Mouse (Mus musculus): ENCODE results near the gene Agbl4.
"Not testable (repeated sequence)": the region's sequence is repeated elsewhere in the genome, so short reads cannot be mapped to it uniquely, and the experiment has no call there.

Gene Agbl4

GRCm38 (mm10) chr4:110916565-110916964 lies 519.1 kb downstream of the Agbl4 start:
- in situ Hi-C loops (cut with MboI, MseI), result no loop called here

- in situ Hi-C loops (cut with MboI, MseI), result no loop called here
Observed at GRCm38 (mm10) chr4:110921013-110921412, 523.6 kb downstream of the Agbl4 start.

GRCm38 (mm10) chr4:111001641-111002040 lies 604.2 kb downstream of the Agbl4 start:
- in situ Hi-C loops (cut with MboI, MseI), result no loop called here

GRCm38 (mm10) chr4:111004719-111005479 lies 607.4 kb downstream of the Agbl4 start:
- in situ Hi-C loops (cut with MboI, MseI), result no loop called here

GRCm38 (mm10) chr4:111019376-111019775 lies 621.9 kb downstream of the Agbl4 start:
- in situ Hi-C loops (cut with MboI, MseI), result no loop called here

GRCm38 (mm10) chr4:111067330-111067729 lies 669.9 kb downstream of the Agbl4 start:
- in situ Hi-C loops (cut with MboI, MseI), result no loop called here

- in situ Hi-C loops (cut with MboI, MseI), result no loop called here
Observed at GRCm38 (mm10) chr4:111073738-111074497, 676.5 kb downstream of the Agbl4 start.

- in situ Hi-C loops (cut with MboI, MseI), result no loop called here
Observed at GRCm38 (mm10) chr4:111074701-111075154, 677.3 kb downstream of the Agbl4 start.

- in situ Hi-C loops (cut with MboI, MseI), result no loop called here
Observed at GRCm38 (mm10) chr4:111077810-111078209, 680.3 kb downstream of the Agbl4 start.

- in situ Hi-C loops (cut with MboI, MseI), result no loop called here
Observed at GRCm38 (mm10) chr4:111085330-111085729, 687.9 kb downstream of the Agbl4 start.

- in situ Hi-C loops (cut with MboI, MseI), result no loop called here
Observed at GRCm38 (mm10) chr4:111136217-111137147, 739.0 kb downstream of the Agbl4 start.

GRCm38 (mm10) chr4:111147748-111148147 lies 750.3 kb downstream of the Agbl4 start:
- in situ Hi-C loops (cut with MboI, MseI), result no loop called here

- in situ Hi-C loops (cut with MboI, MseI), result no loop called here
Observed at GRCm38 (mm10) chr4:111155859-111156258, 758.4 kb downstream of the Agbl4 start.

GRCm38 (mm10) chr4:111181478-111181877 lies 784.0 kb downstream of the Agbl4 start:
- in situ Hi-C loops (cut with MboI, MseI), result no loop called here

- in situ Hi-C loops (cut with MboI, MseI), result no loop called here
Observed at GRCm38 (mm10) chr4:111200100-111200499, 802.6 kb downstream of the Agbl4 start.

- in situ Hi-C loops (cut with MboI, MseI), result no loop called here
Observed at GRCm38 (mm10) chr4:111215191-111215762, 817.8 kb downstream of the Agbl4 start.

- in situ Hi-C loops (cut with MboI, MseI), result not testable (repeated sequence)
Observed at GRCm38 (mm10) chr4:111219030-111219429, 821.6 kb downstream of the Agbl4 start.

GRCm38 (mm10) chr4:111219543-111219942 lies 822.1 kb downstream of the Agbl4 start:
- in situ Hi-C loops (cut with MboI, MseI), result not testable (repeated sequence)

- in situ Hi-C loops (cut with MboI, MseI), result no loop called here
Observed at GRCm38 (mm10) chr4:111233849-111234248, 836.4 kb downstream of the Agbl4 start.

GRCm38 (mm10) chr4:111251917-111252316 lies 854.5 kb downstream of the Agbl4 start:
- in situ Hi-C loops (cut with MboI, MseI), result no loop called here

- in situ Hi-C loops (cut with MboI, MseI), result no loop called here
Observed at GRCm38 (mm10) chr4:111255499-111255898, 858.0 kb downstream of the Agbl4 start.
